Mouse (Mus musculus) neural tube, embryonic 12.5 days (tissue): ENCODE measurements around the gene Gm28374. TPM values are rescaled to one million over a fixed set of nuclear protein-coding genes. Genes with fewer than 3 reads are reported as not detected.

Experiments
- ATAC-seq: fragments of 200-750 bp; cut with Nextera tagmentation; 2 replicates; pipeline ENCODE4 v1.8.0; 2017; ENCODE audit warnings: low read depth, mild to moderate bottlenecking, moderate TSS enrichment, moderate library complexity; ENCODE audit not compliant: low FRiP score
- H3K27ac ChIP-seq: fragments of 300-500 bp; sonication (generic); 2 replicates; pipeline ENCODE4 v1.5.1; 2016
- H3K27me3 ChIP-seq: fragments of 300-500 bp; sonication (generic); replicated peaks from 2 replicates; pipeline ENCODE4 v1.6.1; 2016; ENCODE audit warnings: mild to moderate bottlenecking
- H3K36me3 ChIP-seq: fragments of 300-500 bp; sonication (generic); 2 replicates; pipeline ENCODE4 v1.6.1; 2016; ENCODE audit warnings: mild to moderate bottlenecking
- H3K4me1 ChIP-seq: fragments of 300-500 bp; sonication (generic); 2 replicates; pipeline ENCODE4 v1.6.1; 2016
- H3K4me2 ChIP-seq: fragments of 300-500 bp; sonication (generic); replicated peaks from 2 replicates; pipeline ENCODE4 v1.6.1; 2016; ENCODE audit warnings: mild to moderate bottlenecking
- H3K4me3 ChIP-seq: fragments of 300-500 bp; sonication (generic); 2 replicates; pipeline ENCODE4 v1.5.1; 2016
- H3K9ac ChIP-seq: fragments of 300-500 bp; sonication (generic); 2 replicates; pipeline ENCODE4 v1.6.1; 2016; ENCODE audit warnings: mild to moderate bottlenecking
- H3K9me3 ChIP-seq: fragments of 300-500 bp; sonication (generic); 2 replicates; pipeline ENCODE4 v1.6.1; 2016; ENCODE audit warnings: mild to moderate bottlenecking
- WGBS: fragments of 180-500 bp; shearing (Covaris S2); methylation state at CpG from one replicate; pipeline ENCODE4 v1.1.7; 2016; 5-methylcytosine and 5-hydroxymethylcytosine counted together
- microRNA-seq: library from miRNA; unstranded; fragments of <30 nt; microRNA quantifications from one replicate; pipeline ENCODE4, GENCODE M21; 2017
- polyA plus RNA-seq: library from polyadenylated mRNA; unstranded; fragments of >200 nt; fragmentation: Nextera tagmentation; extraction: Ambion mirVana; gene quantifications from 2 replicates; pipeline ENCODE4 v1.2.1, GENCODE M21; 2016

The Gm28374 gene
- polyA plus RNA-seq, 1 experiment from 2014 or later: 2.6 TPM

DNA sequence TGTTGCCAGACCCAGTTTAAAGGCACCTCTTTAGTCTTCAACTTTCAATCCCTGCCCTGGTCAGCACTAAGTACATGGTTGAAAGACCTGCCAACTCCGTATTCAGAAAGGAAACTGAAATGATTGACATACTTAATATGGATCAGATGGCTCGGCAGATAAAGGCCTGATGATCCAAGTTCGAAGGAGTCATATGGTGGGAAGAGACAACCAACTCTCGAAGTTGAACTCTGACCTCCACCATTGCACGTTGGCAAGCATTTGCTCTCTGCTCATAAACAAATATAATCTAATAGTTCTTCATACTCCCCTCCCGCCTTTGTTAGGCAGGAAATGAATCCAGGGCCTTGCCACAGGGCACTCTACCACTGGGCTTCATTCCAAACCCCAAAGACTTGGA is 53.1 kb downstream of the Gm28374 start:
- H3K9me3 ChIP-seq: no peaks in the 10 kb centered on the region
- H3K4me3 ChIP-seq: no peak overlapping the region
- WGBS: 86% methylated on average over 6 of the region's 6 CpGs
- H3K9ac ChIP-seq: no peak overlapping the region
- H3K36me3 ChIP-seq: no peaks in the 10 kb centered on the region
- H3K4me1 ChIP-seq: no peaks in the 10 kb centered on the region
- H3K4me2 ChIP-seq: no peak overlapping the region
- no peak overlapping the region for H3K27ac ChIP-seq
- H3K27me3 ChIP-seq: no peaks in the 10 kb centered on the region
- ATAC-seq: no peak

Small RNA genes within 50 kb of the gene (microRNA-seq; reads per million reads assigned to microRNA genes)
- gene Mir6988: 1.5 reads per million

Other genes starting within 250 kb of the Gm28374 start
- 27.0 and 33.0 TPM in 2 replicates for gene Frmd8, start 207.0 kb downstream of the Gm28374 start, polyA plus RNA-seq
- 1.7 and 2.5 TPM in 2 replicates for gene Slc25a45, start 204.4 kb downstream of the Gm28374 start, polyA plus RNA-seq
- 10.5 and 11.8 TPM in 2 replicates for gene Tigd3, start 188.1 kb downstream of the Gm28374 start, polyA plus RNA-seq
- gene Dpf2, start 169.2 kb downstream of the Gm28374 start, polyA plus RNA-seq: 156 and 174 TPM in 2 replicates
- gene Cdc42ep2, start 157.4 kb downstream of the Gm28374 start, polyA plus RNA-seq: 4.7 and 5.7 TPM in 2 replicates
- 44.4 and 46.6 TPM in 2 replicates for gene Pola2, start 118.1 kb downstream of the Gm28374 start, polyA plus RNA-seq
- not detected in 2 replicates for gene Slc22a20, start 96.1 kb downstream of the Gm28374 start, polyA plus RNA-seq
- gene Capn1, start 66.4 kb downstream of the Gm28374 start, polyA plus RNA-seq: 5.6 and 6.4 TPM in 2 replicates
- gene Syvn1, start 35.7 kb downstream of the Gm28374 start, polyA plus RNA-seq: 33.2 and 35.2 TPM in 2 replicates
- gene Mrpl49, start 24.5 kb downstream of the Gm28374 start, polyA plus RNA-seq: 66.0 and 68.6 TPM in 2 replicates
- gene Fau, start 24.4 kb downstream of the Gm28374 start, polyA plus RNA-seq: 635 and 643 TPM in 2 replicates
- gene Znhit2, start 21.1 kb downstream of the Gm28374 start, polyA plus RNA-seq: 34.3 and 38.2 TPM in 2 replicates
- gene Tm7sf2, start 13.9 kb downstream of the Gm28374 start, polyA plus RNA-seq: 44.3 and 45.9 TPM in 2 replicates
- 79.4 and 80.6 TPM in 2 replicates for gene Vps51, start 5.0 kb downstream of the Gm28374 start, polyA plus RNA-seq
- gene Tmem262, start 2.2 kb downstream of the Gm28374 start, polyA plus RNA-seq: not detected in 2 replicates
- gene Zfpl1, start 2.7 kb upstream of the Gm28374 start, polyA plus RNA-seq: 72.4 and 75.0 TPM in 2 replicates
- 27.1 and 28.4 TPM in 2 replicates for gene Cdca5, start 2.7 kb upstream of the Gm28374 start, polyA plus RNA-seq
- gene AC131692.1, start 12.2 kb upstream of the Gm28374 start, polyA plus RNA-seq: 0.33 TPM in 1 of 2 replicates, not detected in the other
- gene Naaladl1, start 23.5 kb upstream of the Gm28374 start, polyA plus RNA-seq: 0.63 and 0.82 TPM in 2 replicates
- gene Sac3d1, start 36.4 kb upstream of the Gm28374 start, polyA plus RNA-seq: 53.5 and 59.0 TPM in 2 replicates
- gene Snx15, start 46.0 kb upstream of the Gm28374 start, polyA plus RNA-seq: 40.3 and 42.3 TPM in 2 replicates
- not detected in 2 replicates for gene Batf2, start 58.7 kb upstream of the Gm28374 start, polyA plus RNA-seq
- gene Arl2, start 59.3 kb upstream of the Gm28374 start, polyA plus RNA-seq: 100 and 102 TPM in 2 replicates
- gene Majin, start 102.1 kb upstream of the Gm28374 start, polyA plus RNA-seq: not detected in 2 replicates
- gene Gpha2, start 144.1 kb upstream of the Gm28374 start, polyA plus RNA-seq: not detected in 2 replicates
- 77.8 and 82.8 TPM in 2 replicates for gene Ppp2r5b, start 153.6 kb upstream of the Gm28374 start, polyA plus RNA-seq
- 13.8 and 14.7 TPM in 2 replicates for gene Atg2a, start 159.4 kb upstream of the Gm28374 start, polyA plus RNA-seq
- 87.2 and 96.4 TPM in 2 replicates for gene Ehd1, start 194.5 kb upstream of the Gm28374 start, polyA plus RNA-seq
- gene Cdc42bpg, start 224.2 kb upstream of the Gm28374 start, polyA plus RNA-seq: 0.27 and 0.60 TPM in 2 replicates